Mouse (Mus musculus) C2C12 (cell line): ENCODE measurements at regions not wholly inside any gene's neighbourhood (a gene's known extent, or its start where the extent isn't known, plus 50 kb on each side); places are given as distances from the start of the nearest gene placed in this dataset.

Experiments used
- CTCF ChIP-seq: IDR thresholded peaks from one replicate; pipeline ENCODE4 v1.5.1; 2011; ENCODE audit not compliant: control insufficient read depth, insufficient read depth, insufficient read length
- MYOD1 ChIP-seq: IDR thresholded peaks from one replicate; pipeline ENCODE4 v1.6.1; 2011; ENCODE audit warnings: low read depth; ENCODE audit not compliant: control insufficient read depth, insufficient read length

DNA sequence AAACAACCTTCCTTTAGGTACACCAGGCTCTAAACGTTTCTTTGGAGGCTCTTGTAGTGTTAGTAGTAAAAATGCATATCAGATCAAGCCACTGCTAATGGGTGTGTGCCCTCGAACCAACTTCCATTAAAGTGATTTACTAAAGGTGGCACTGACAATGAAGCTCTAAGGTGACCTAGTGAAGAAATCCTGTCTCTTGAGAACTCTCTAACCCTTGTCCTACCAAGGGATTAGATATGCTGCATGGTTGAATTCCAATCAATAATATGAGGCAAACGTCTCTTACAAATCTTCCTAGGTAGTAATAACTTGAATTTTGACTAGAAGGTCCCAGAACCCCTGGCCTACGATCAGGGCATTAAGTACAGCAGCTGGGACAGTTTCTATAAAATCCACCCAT is 640.7 kb downstream of the Pard3 start:
- TF ChIP-seq MYOD1 (no peak), CTCF (no peak)
